Mouse (Mus musculus) common myeloid progenitor, adult 5-6 weeks (primary cell): ENCODE results near the gene Mpig6b. TPM values are rescaled to one million over a fixed set of nuclear protein-coding genes. Genes with fewer than 3 reads are reported as not detected.
"Not testable (repeated sequence)": the region's sequence is repeated elsewhere in the genome, so short reads cannot be mapped to it uniquely, and the experiment has no call there.

ENCODE experiments used
- ATAC-seq: replicated peaks from 2 replicates; pipeline ENCODE4 v1.8.0; 2016; ENCODE audit warnings: low read depth, mild to moderate bottlenecking, moderate TSS enrichment, inconsistent platforms; ENCODE audit not compliant: poor library complexity, severe bottlenecking
- total RNA-seq: library from RNA; stranded (forward); fragments of 200-1000, 187-1606 nt; gene quantifications from 2 replicates; pipeline ENCODE4 v1.2.3, GENCODE M21; 2017

Gene Mpig6b
- total RNA-seq, 1 experiment from 2014 or later = not detected

- ATAC-seq = no peak
Measured at GRCm38 (mm10) chr17:35045807-35046680, 19.9 kb downstream of the Mpig6b start.

- ATAC-seq = no peak
Measured at GRCm38 (mm10) chr17:35044904-35045806, 20.8 kb downstream of the Mpig6b start.

GRCm38 (mm10) chr17:35043794-35044193, 22.2 kb downstream of the Mpig6b start:
- no peak for ATAC-seq

GRCm38 (mm10) chr17:35039121-35039873, 26.7 kb downstream of the Mpig6b start:
- ATAC-seq = no peak

GRCm38 (mm10) chr17:35034896-35035295, 31.1 kb downstream of the Mpig6b start:
- ATAC-seq = no peak

- ATAC-seq = not testable (repeated sequence)
Measured at GRCm38 (mm10) chr17:35033703-35034102, 32.3 kb downstream of the Mpig6b start.

- 0 out of 2 replicates have a peak, but pooled peaks have one; percentile 19 for ATAC-seq
Measured at GRCm38 (mm10) chr17:35032323-35032870, 33.6 kb downstream of the Mpig6b start.

GRCm38 (mm10) chr17:35031880-35032279, 34.1 kb downstream of the Mpig6b start:
- no peak for ATAC-seq

- no peak for ATAC-seq
Measured at GRCm38 (mm10) chr17:35031272-35031671, 34.7 kb downstream of the Mpig6b start.

- peak; percentile 67 for ATAC-seq
Measured at GRCm38 (mm10) chr17:35029691-35030532, 36.1 kb downstream of the Mpig6b start.

GRCm38 (mm10) chr17:35028315-35028714, 37.7 kb downstream of the Mpig6b start:
- ATAC-seq = no peak

- no peak for ATAC-seq
Measured at GRCm38 (mm10) chr17:35027277-35028068, 38.5 kb downstream of the Mpig6b start, which contains the start of gene Sapcd1. TSS of gene Sapcd1 (minus strand) at chr17:35028016.

GRCm38 (mm10) chr17:35026206-35026605, 39.8 kb downstream of the Mpig6b start:
- ATAC-seq = no peak

GRCm38 (mm10) chr17:35024691-35025488, 41.1 kb downstream of the Mpig6b start:
- no peak for ATAC-seq

- no peak for ATAC-seq
Measured at GRCm38 (mm10) chr17:35024261-35024660, 41.7 kb downstream of the Mpig6b start.

- 0 out of 2 replicates have a peak, but pooled peaks have one; percentile 12 for ATAC-seq
Measured at GRCm38 (mm10) chr17:35023756-35024155, 42.2 kb downstream of the Mpig6b start.

- no peak for ATAC-seq
Measured at GRCm38 (mm10) chr17:35023221-35023620, 42.8 kb downstream of the Mpig6b start.
